Mouse (Mus musculus): ENCODE measurements around the gene Brdt.

GRCm38 (mm10) chr5:107402436-107402835 is 71.5 kb downstream of the Brdt start, which contains the start of gene Ephx4:
- TF ChIP-seq CTCF (conservative IDR thresholded peaks at IDR 0.05; ENCODE audit: low read length) (no peak), POU5F1 (IDR thresholded peaks at IDR 0.05; ENCODE audit: borderline replicate concordance, low read length) (no peak), NANOG (IDR thresholded peaks at IDR 0.05; ENCODE audit: borderline replicate concordance, low read length) (no peak)
